Mouse (Mus musculus): Measurements from ENCODE around the gene Rab35. TPM values are rescaled to one million over a fixed set of nuclear protein-coding genes. Genes with fewer than 3 reads are reported as not detected.

Rab35 gene
- total RNA-seq (2014; fragmentation: Nextera tagmentation): 30.5 and 41.8 TPM in 2 replicates
- total RNA-seq (2017): 22.7 and 23.9 TPM in 2 replicates

DNA sequence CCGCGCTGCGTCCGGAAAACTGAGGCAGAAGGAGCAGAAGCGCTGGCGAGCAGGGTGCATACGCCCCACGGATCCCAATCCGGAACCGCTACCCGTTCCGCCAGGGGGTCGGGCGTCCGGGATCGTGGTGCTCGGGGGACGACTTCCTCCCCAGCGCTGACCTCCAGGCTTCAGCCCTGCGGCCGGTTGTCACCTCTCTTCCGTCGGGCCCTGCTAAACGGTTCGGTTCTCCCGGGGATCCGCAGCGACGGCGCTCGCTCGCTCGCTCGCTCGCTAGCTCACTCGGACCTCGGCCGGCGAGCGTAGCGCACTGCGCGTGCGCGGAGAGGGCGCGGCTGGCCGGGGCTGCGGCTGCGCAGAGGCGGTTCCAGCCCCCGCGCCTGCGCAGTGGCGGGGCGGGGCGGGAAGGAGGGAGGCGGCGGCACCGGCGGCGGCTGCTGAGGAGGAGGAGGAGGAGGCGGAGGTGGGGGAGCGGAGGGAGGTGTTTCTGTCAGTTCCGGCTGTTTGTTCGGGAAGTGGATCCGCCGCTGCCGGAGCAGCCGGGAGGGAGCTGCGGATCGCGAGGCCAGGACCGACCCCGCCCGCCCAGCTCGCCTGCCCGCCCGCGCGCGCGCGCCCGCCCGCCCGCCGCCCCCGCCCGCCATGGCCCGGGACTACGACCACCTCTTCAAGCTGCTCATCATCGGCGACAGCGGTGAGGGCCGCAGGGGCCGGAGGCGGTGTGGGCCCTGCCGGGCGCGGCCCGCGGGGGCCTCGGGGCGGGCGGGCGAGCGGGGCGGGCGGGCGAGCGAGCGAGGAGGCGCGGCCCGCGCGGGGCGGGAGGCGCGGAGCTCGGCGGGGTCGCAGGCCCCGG, at the start of gene Rab35:
Gene Rab35 (plus strand): TSS at position 404 of the 853 bp plus-strand sequence.
- peak; percentile 71 for ATAC-seq (replicated peaks; ENCODE audit: poor library complexity, severe bottlenecking)

DNA sequence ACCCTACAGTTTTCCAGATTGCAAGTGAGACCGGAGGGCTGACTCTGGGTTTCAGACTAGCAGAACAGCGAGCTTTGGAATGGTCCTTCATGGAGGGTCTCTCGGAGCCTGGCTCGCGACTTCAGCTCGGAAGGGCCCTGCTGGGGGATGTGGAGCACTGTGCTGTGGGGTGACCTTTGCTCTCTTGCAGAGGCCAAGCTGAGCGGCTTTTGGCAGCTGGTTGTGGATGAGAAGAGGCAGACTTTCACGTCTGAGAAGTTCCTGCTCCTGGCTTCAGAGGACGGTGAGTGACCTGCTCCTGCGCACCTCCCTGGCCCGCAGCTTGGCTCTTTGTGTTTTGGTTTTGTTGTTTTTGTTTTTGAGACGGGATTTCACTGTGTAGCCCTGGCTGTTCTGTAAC, 46.1 kb upstream of the Rab35 start:
- no peak for ATAC-seq (replicated peaks; ENCODE audit: poor library complexity, severe bottlenecking)

DNA sequence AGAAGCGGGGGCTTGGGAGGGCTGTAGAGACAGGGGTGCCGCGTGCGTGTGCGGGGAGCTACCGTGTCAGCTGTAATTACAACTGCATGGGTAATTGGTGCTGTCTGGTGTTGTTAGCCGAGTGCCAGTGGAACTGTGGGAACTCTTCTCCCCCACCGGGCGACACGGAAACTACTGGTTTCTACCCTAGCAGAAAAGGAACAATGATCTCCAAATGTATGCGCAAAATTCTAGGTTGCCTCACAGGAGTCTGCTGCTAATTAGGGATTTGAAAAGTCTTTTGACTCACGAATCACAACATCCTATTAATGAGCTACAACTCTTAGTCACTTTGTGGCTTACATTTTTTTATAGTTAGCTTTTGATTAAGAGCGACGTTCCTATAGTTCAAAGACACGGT, 45.5 kb upstream of the Rab35 start:
- ATAC-seq (replicated peaks; ENCODE audit: poor library complexity, severe bottlenecking): no peak

DNA sequence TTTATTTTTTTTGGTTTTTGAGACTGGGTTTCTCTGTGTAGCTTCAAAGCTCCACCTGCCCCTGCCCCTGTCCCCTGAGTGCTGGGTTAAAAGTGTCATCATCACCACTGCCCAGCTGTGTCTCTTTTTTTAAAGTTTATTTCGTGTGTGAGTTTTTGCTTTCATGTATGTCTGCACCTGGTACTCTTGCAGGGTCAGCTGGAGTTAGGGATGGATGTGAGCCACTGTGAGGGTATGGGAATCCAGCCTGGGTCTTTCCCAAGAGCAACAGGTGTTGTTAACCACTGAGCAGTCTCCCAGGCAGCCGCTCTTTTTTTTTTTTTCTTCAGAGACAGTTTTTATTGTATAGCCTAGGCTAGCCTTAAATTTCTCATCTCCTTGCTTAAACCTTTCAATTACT, 44.9 kb upstream of the Rab35 start:
- ATAC-seq (replicated peaks; ENCODE audit: poor library complexity, severe bottlenecking): no peak

DNA sequence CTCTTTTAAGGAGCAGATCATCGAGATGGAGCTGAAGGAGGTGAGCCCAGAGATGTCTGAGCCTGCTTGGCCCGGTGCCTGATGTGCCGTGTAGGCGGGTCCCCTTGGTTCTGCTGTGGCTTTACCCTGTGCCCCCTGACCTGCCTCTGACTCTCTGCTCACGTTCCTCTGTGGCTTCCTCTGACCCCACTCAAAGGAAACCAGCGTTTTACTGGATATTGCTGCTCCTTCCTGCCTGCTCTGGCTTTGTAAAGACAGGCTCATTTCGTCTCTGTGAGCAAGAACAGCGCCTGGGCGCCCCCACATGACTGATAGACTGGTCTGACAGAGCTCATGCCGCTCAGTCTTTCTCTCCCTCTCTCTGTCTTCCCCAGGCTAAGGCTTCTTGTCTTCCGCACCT, 40.7 kb upstream of the Rab35 start:
- peak; percentile 38 for ATAC-seq (replicated peaks; ENCODE audit: poor library complexity, severe bottlenecking)

DNA sequence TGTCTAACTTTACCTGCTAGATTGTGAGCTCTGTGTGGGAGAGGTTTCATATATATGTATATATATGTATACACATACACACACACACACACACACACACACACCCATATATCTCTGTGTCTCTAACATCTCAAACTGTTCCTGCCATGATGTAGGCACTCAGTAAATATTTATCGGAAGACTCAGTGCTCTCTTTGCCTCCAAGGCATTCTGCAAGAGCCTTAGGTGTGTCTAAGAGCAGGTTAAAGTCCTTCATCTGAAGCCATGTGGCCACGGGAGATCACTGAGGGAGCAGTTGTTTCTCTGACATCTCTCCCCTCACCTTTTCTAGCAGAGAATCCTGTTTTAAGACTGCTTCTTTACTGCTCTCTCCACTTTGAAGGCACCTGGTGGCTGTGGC, 40.2 kb upstream of the Rab35 start:
- no peak for ATAC-seq (replicated peaks; ENCODE audit: poor library complexity, severe bottlenecking)

DNA sequence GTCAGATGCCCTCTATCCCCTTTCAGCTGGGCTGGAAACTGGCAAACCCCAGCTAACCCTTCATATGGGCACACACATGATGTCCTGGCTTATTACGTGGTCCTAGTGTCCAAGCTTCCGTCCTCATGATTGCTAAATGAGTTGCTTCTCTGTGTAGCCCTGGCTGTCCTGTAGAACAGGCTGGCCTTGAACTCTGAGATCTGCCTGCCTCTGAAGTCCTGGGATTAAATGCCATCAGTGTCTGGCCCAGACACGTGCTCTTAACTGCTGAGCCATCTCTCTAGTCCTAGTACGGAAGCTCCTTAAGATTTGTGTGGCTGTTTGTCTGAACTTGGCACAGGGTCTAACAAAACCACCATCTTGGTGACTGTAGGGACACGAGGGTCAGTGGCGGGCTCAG, 28.1 kb upstream of the Rab35 start:
- no peak for ATAC-seq (replicated peaks; ENCODE audit: poor library complexity, severe bottlenecking)

DNA sequence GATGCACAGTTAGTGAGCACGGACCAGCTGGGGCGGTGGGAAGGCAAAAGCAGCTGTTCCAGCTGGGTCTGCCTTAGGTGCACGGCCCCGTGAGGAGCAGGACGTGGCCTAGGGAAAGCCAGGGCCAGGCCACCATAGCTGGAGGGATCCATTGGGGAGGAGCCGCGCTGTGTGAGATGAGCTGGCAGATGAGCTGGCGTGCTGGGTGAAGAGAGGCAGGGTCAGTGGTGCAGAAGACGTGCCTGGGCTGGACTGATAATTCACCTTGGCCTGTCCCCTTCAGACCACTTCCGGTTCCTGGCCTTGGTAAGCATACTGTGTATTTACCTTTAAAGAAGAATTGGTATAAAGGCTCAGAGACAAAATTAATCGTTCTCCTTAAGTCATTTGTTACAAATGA, 20.1 kb upstream of the Rab35 start:
- no peak for ATAC-seq (replicated peaks; ENCODE audit: poor library complexity, severe bottlenecking)

DNA sequence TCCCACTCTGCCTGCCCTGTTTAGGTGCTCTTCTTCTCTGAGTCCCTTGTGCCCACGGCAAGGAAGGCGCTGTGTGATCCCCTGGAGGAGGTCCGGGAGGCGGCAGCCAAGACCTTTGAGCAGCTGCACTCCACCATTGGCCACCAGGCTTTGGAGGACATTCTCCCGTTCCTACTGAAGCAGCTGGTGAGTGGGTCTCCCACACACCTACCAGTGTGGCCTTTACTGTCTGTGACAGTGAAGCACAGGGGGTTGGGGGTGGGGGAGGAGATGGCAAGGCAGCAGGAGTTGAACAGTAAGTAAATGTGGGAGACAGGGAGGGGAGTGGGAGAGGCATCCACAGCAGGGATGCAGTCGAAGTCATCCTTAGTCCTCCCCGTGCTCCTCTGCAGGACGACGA, 18.4 kb upstream of the Rab35 start:
- no peak for ATAC-seq (replicated peaks; ENCODE audit: poor library complexity, severe bottlenecking)

DNA sequence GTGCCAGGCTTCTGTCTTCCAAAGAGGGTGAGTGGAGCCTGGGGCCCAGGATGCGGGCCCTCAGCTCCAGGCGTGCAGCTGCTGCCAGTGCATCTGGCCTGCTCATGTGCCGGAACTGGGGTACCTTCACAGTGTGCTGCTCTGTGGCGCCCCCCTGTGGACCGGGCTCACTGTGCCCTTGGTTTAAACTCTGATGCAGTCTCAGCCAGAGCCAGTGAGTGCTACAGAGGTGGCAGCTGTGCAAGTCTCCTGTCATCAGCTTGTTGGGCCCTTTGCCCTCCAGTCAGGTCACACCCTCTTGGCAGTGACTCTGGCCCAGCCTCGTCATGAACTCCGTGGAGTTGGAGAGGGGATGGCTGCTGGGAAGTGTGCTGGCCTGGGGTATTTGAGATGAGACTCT, 16.8 kb upstream of the Rab35 start:
- ATAC-seq (replicated peaks; ENCODE audit: poor library complexity, severe bottlenecking): peak; percentile 62

DNA sequence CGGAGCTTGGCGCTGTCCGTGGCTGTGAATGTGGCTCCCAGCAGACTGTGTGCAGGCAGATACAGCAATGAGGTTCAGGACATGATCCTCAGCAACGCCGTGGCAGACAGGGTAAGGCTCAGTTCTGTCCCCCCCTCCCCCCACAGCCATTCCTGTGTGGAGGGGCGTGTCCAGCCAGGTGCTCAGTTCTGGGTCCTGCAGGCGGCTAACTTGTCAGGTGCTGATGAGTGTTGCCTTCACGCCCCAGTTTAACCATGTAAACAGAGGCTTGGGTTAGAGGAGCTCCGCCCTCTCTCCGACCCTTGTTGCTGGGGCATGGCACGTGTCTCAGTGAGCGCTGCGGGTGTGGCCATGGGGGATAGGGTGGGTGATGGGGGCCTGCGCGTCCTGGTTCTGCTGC, 12.0 kb upstream of the Rab35 start:
- no peak for ATAC-seq (replicated peaks; ENCODE audit: poor library complexity, severe bottlenecking)

DNA sequence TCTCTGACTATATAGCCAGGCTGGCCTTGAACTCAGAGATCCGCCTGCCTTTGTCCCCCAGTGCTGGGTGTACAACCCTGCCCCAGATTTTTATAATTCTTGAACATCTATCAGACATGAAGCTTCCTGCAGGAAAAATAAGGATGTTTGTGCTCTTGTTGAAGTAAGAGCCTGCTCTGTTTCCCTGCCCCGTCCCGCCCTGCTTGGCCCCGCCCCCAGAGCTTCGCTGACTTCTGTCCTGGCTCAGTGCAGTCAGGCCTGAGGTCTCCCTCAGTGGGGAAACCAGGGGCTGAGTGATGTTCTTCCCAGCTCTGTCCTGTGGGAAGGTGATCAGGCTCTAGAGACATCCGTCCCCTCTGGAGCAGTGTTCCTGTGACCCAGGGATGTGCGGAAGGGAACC, 9.0 kb upstream of the Rab35 start:
- ATAC-seq (replicated peaks; ENCODE audit: poor library complexity, severe bottlenecking): no peak

DNA sequence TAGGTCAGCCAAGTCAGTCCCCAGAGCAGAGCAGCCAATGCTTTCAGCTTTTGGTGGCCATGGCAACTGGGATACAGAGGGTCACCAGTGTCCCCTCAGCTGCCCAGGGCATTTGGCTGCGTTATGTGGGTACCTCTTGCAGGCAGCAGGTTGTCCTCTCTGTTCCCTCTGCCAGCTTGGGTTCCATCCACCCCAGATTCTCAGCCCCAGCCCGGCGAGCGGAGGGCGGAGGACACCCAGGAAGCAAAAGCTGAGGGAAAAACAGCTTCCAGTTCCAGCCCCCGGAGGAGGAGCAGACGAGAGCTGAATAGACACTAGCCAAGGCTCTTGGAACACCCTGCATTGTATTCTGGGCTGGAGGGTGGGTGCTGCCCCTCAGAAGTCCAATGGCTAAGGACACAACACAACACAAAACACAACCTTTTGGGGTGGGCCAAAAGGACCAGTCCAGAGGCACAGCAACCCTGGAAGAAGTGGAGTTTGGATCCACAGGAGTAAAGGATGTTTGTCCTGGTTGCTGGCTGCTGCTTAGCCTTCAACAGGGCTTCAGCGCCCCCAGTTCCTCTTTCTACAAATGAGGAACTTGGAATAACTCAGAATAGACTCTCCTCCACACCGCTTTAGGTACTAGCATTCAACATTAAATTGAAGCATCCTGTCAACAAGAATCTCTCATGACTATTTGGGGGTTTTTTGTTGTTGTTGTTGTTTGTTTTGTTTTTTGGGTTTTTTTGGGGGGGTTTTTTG, 7.8 kb upstream of the Rab35 start:
- peak; percentile 61 for ATAC-seq (replicated peaks; ENCODE audit: poor library complexity, severe bottlenecking)

DNA sequence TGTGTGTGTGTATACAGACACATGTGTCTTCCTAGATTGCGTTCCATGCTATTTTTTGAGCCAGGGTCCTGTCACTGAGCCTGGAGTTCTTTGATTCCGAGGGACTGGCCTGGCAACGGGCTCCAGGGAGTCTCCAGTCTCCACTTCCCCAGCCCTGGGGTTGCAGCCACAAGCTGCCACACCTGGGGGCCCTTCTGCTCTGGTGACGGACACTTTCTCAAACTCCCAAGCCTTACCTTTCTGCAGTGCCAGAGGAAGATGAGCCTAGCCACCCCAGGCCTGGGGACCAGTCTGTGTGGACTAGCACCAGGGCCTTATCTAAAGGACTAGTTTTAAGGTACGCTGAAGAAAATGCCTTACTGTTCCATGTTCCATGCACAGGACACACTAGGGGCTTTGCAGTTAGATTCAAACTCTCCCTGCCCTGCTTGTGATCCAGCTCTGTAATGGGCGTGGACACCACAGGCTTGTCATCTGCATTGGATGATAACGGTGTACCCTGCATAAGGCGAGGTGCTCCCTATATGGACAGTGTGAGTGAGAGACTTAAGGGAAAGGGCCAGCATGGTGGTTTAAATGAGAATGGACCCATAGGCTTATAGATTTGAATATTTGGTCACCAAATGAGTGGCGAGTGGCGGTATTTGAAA, 5.3 kb upstream of the Rab35 start:
- no peak for ATAC-seq (replicated peaks; ENCODE audit: poor library complexity, severe bottlenecking)

DNA sequence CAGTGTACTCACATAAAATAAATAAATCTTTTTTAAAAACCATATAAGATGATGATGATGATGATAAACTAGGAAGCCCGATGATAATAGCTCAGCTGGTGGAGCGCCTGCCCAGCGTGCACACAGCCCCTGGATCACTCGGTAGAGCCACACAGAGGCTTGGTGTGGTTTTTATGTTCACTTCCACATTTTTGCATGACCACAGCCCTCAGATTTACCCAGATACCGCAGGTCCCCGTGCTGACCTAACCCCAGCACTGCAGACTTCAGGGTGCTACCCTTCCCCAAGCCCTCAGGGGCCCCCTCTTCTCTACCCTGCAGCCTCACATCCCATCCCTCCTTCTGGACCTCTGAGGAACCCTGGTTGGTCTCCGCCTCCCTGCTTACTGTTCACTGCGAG, 3.6 kb upstream of the Rab35 start:
- ATAC-seq (replicated peaks; ENCODE audit: poor library complexity, severe bottlenecking): peak; percentile 65

DNA sequence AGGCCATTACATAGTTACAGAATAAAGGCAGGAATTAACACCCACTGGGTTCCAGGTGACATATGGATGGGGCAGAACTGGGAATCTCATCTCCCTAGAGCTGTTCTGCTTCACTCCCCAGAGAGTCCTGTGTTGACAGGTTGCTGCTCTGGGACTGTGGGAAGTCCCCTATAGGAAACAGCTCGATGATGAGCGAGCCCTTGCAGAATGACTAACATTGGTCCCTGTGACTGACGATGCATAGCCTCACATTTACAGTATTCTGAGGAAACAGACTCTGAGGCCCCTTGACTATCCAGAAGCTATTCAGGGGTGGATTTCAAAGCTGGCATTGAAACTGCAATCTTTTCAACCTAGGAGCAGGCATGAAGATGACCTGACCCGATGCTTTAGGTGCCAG, 2.0 kb upstream of the Rab35 start:
- no peak for ATAC-seq (replicated peaks; ENCODE audit: poor library complexity, severe bottlenecking)

DNA sequence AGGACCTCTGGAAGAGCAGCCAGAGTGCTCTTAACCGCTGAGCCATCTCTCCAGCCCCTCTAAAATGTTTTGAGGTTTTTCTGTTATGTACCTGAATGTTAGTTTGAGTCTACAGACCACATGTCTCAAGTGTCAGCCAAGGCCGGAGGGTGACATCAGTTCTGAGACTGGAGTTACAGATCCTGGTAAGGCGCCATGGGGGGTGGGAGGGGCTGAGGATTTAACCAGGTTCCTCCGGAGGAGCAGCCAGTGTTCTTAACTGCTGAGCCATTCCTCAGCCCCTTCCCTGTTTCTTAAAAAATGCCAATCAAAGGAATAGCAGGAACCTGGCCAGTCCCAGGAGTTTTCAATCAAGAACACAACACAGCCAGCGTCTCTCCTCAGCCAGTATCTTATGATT, 1.4 kb upstream of the Rab35 start:
- no peak for ATAC-seq (replicated peaks; ENCODE audit: poor library complexity, severe bottlenecking)

DNA sequence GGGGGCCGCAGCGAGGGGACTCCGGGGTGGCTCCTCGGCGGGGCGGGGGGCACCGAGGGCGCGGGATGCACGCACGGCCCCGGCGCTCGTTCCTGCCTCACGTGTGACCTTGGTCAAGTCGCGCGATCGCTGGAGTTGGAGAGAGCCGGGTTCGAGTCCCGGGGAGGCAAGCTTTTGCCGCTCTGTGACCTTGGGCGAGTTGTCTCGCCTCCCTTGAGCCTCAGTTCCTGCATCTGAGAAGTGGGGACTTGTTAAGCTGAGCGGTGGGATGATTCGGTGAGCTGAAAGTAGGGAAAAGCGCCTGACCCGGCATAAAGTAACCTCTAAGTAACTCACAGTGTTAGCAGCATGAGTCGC, 628 bp downstream of the Rab35 start:
- no peak for ATAC-seq (replicated peaks; ENCODE audit: poor library complexity, severe bottlenecking)

DNA sequence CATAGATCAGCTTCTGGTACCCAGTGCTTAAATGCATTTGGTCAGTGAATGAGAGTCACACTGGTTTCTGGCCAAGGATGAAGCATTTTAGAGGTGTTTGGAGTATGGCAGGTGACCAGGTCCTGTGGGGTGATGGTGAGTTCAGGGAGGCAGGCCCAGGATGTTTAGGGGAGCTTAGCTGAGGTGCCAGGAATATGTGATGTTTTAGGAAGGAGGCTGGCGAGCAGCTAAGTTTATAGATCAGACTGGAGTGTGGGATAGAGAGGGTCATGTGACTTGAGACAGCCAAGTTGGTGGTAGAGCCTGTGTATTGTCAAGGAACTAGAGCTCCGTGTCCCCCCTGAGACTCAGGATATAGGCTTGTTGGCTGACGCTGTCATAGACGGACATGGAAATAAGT, 1.4 kb downstream of the Rab35 start:
- ATAC-seq (replicated peaks; ENCODE audit: poor library complexity, severe bottlenecking): no peak

DNA sequence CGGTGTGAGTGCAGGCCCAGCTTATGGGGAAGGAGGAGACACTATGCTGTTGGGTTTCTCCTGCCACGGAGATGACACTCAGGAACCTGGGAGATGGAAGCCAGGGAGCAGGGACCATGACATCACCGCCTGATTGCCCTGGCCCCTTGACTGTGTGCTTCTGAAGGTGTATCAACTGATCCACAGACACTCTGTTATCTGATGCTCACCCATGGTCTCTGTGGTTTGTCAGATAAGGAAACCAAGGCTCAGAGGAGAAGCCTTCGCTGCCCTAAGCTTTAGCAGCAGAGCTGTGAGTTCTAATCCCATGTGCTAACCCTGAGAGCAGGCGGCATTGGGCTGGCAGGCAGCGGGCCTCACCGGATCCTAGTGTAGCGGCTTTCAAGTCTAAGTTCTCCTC, 2.3 kb downstream of the Rab35 start:
- no peak for ATAC-seq (replicated peaks; ENCODE audit: poor library complexity, severe bottlenecking)

DNA sequence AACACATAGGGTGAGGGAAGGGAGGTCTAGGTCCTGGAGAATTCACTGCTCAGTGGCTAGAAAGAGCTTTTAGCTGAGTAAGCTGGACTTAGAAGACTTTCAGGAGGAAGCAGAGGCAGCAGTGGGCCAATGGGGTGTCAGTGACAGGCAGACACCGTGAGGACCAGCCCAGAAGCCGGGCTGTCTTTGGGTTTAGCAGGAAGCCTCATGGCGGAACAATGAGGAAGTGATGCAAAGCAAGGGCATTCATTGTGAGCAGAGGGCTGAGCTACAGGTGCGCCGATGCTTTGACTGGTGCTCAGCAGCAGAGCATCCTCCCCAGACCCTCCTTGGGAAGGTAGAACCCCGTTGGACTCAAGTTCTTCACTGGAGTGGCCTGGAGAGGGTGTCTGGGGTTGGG, 3.8 kb downstream of the Rab35 start:
- ATAC-seq (replicated peaks; ENCODE audit: poor library complexity, severe bottlenecking): peak; percentile 75

Data from granulocyte monocyte progenitor cell, adult 5-6 weeks (primary cell).